Mouse (Mus musculus) kidney, embryonic 14.5 days (tissue): ENCODE results near the gene Cirbp. TPM values are rescaled to one million over a fixed set of nuclear protein-coding genes. Genes with fewer than 3 reads are reported as not detected.
A peak's percentile ranks its signal among the peaks of the same experiment; 100 is the strongest.

Source experiments
- ATAC-seq: fragments of 200-750 bp; cut with Nextera tagmentation; 2 replicates; pipeline ENCODE4 v1.8.0; 2017; ENCODE audit warnings: moderate number of reproducible peaks, mild to moderate bottlenecking, moderate TSS enrichment, moderate library complexity; ENCODE audit not compliant: low FRiP score, low TSS enrichment
- H3K27ac ChIP-seq: fragments of 300-500 bp; sonication (generic); 2 replicates; pipeline ENCODE4 v1.5.1; 2014; ENCODE audit warnings: low read depth, mild to moderate bottlenecking, low read length, moderate library complexity, mixed read lengths
- H3K27me3 ChIP-seq: fragments of 300-500 bp; sonication (generic); 2 replicates; pipeline ENCODE4 v1.6.1; 2014; ENCODE audit warnings: mild to moderate bottlenecking, low read length; ENCODE audit not compliant: control insufficient read depth, insufficient read depth
- H3K36me3 ChIP-seq: fragments of 300-500 bp; sonication (generic); 2 replicates; pipeline ENCODE4 v1.6.1; 2014; ENCODE audit warnings: low read length, mixed read lengths; ENCODE audit not compliant: control insufficient read depth, insufficient read depth
- H3K4me1 ChIP-seq: fragments of 300-500 bp; sonication (generic); 2 replicates; pipeline ENCODE4 v1.6.1; 2014; ENCODE audit warnings: low read length, mixed read lengths; ENCODE audit not compliant: control insufficient read depth, insufficient read depth
- H3K4me2 ChIP-seq: fragments of 300-500 bp; sonication (generic); replicated peaks from 2 replicates; pipeline ENCODE4 v1.6.1; 2014; ENCODE audit warnings: low read depth, mild to moderate bottlenecking, low read length
- H3K4me3 ChIP-seq: fragments of 300-500 bp; sonication (generic); 2 replicates; pipeline ENCODE4 v1.5.1; 2014; ENCODE audit warnings: mild to moderate bottlenecking, low read length
- H3K9ac ChIP-seq: fragments of 300-500 bp; sonication (generic); 2 replicates; pipeline ENCODE4 v1.6.1; 2014; ENCODE audit warnings: low read depth, mild to moderate bottlenecking, low read length, moderate library complexity
- H3K9me3 ChIP-seq: fragments of 300-500 bp; sonication (generic); 2 replicates; pipeline ENCODE4 v1.6.1; 2016; ENCODE audit warnings: low read length; ENCODE audit not compliant: control insufficient read depth
- WGBS: fragments of 180-500 bp; shearing (Covaris S2); extraction: QIAGEN DNeasy Blood & Tissue Kit; methylation state at CpG from one replicate; pipeline ENCODE4 v1.1.7; 2014; 5-methylcytosine and 5-hydroxymethylcytosine counted together
- polyA plus RNA-seq: library from polyadenylated mRNA; unstranded; fragments of >200 nt; fragmentation: Nextera tagmentation; extraction: Ambion mirVana; gene quantifications from 2 replicates; pipeline ENCODE4 v1.2.1, GENCODE M21; 2014

Cirbp gene
- polyA plus RNA-seq, result 80.0 and 104 TPM in 2 replicates

DNA sequence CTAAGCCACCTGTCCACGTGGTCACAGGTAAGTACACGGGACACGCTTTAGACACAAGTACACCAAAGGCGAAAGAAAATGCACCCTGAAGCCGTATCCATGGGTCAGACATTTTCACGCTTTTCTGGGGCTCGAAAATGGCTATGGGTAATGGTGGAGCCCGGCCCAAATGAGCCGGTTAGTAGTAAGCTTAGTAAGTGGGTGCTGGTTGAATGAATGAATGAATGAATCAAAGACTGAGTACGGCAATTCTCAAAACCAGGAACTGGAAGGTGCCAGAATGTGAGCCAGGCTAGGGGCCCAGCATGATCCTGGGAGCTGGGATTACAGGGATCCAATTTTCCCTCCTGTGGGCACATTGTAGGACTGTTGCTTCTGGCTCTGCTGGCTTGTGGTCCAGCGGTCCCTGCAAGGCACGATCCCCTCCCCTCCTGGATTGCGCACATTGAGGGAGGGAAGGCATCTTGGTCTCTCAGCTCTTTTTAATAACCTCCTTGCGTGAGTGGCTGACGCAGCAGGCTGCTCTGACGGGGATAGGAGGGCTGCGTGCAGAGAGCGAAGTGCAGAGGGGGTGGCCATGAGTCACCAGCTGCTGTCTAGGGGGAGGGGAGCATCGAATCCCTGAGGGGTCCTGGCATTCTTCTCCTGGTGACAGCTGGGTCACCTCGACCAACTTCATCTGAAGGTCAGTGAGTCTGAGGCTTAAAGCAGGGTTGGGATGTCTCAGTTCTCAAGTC, at the start of gene Cirbp:
TSS of gene Cirbp (plus strand) at position 594 of the 737 bp plus-strand sequence.
- H3K4me1 ChIP-seq, result peaks cover 68% of the 10 kb centered on the region
- H3K27ac ChIP-seq, result peak within 1 kb of the TSS; percentile 63; the same call in 1 of the 2 replicates
- no peaks in the 10 kb centered on the region for H3K27me3 ChIP-seq
- H3K4me3 ChIP-seq, result peak within 1 kb of the TSS; percentile 33
- WGBS, result 19% methylated on average over 20 of the region's 20 CpGs
- peak within 1 kb of the TSS; percentile 80 for H3K4me2 ChIP-seq
- H3K36me3 ChIP-seq, result peaks cover 10% of the 10 kb centered on the region
- no peak for ATAC-seq
- peak within 1 kb of the TSS; percentile 99; the same call in 1 of the 2 replicates for H3K9ac ChIP-seq
- no peaks in the 10 kb centered on the region for H3K9me3 ChIP-seq

DNA sequence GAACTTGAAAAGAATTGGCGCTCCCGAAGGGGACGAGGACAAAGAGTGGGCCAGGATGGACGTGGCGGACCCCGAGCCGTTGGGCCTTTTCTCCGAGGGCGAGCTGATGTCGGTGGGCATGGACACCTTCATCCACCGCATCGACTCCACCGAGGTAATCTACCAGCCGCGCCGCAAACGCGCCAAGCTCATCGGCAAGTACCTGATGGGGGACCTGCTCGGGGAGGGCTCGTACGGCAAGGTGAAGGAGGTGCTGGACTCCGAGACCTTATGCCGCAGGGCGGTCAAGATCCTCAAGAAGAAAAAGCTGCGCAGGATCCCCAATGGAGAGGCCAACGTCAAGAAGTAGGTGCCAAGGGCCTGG, 49.2 kb upstream of the Cirbp start:
- ATAC-seq, result no peak
- Histone ChIP-seq H3K9me3 (no peaks in the 10 kb centered on the region), H3K9ac (peak overlapping the region; percentile 92), H3K4me3 (peak overlapping the region; percentile 93), H3K36me3 (peaks cover 23% of the 10 kb centered on the region), H3K27me3 (no peaks in the 10 kb centered on the region), H3K4me1 (peaks cover 22% of the 10 kb centered on the region), H3K27ac (no peak overlapping the region), H3K4me2 (peak overlapping the region; percentile 97)
- under 1% methylated on average over 27 of the region's 27 CpGs for WGBS

DNA sequence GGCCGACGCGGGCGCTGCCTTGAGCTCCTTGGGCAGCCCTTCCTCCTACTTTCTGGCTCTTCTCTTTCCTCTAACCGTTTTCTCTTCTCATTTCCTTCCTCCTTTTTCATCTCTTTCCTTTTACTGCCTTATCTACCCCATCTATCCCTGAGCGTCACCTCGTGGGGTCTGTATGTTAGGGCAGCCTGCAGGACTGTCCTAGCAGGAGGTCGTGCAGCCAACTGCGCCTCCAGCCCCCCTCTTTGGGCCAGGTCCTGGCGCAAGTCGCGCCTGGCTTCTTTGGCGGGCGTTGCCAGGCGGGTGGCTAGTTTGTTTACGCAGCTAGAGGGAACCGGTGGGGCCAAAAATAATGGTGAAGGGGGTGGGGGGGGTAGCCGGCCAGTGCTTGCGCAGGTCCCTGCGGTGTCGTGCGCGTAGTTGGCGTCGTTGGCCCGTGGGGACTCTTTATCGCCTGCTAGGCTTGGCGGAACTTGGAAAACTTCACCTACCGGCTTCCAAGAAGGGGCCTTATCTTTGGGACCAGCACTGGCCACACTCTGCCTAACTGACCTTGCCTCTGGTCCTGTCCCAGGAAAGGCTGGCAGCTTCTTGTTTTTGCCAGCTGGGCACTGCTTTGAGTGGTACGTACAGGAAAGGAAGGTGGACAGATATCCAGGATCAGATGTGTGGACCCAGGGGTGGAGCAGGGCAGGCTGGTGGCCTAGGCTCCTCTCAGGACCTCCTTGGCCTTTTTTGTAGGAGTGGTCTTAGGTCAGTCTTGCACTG, 48.7 kb upstream of the Cirbp start:
- no peaks in the 10 kb centered on the region for H3K27me3 ChIP-seq
- ATAC-seq, result no peak
- H3K36me3 ChIP-seq, result peaks cover 28% of the 10 kb centered on the region
- peak overlapping the region; percentile 97 for H3K4me2 ChIP-seq
- peaks cover 22% of the 10 kb centered on the region for H3K4me1 ChIP-seq
- H3K9me3 ChIP-seq, result no peaks in the 10 kb centered on the region
- peak overlapping the region; percentile 92 for H3K9ac ChIP-seq
- no peak overlapping the region for H3K27ac ChIP-seq
- WGBS, result 4% methylated on average over 30 of the region's 30 CpGs
- peak overlapping the region; percentile 93 for H3K4me3 ChIP-seq

DNA sequence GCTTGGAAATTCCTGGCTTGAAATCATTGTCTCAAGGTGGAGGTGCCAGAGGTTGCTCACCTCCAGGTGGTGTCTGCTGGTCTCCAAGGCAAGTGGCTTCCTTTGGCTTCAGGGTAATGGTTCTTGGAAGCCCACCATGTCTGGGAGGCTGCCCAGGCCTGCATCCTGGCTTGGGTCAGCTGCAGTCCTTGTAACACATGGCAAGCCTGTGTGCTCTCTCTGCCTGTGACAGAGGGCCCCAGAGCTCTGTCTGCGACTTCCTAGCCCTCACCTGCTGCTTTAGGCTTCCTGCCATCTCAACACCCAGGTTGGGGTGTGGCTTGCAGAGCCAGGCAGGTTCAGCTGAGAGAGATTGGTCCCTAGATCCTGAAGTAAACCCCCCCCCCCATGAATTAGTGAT, 48.0 kb upstream of the Cirbp start:
- ATAC-seq, result no peak
- H3K4me1 ChIP-seq, result peaks cover 22% of the 10 kb centered on the region
- peak overlapping the region; percentile 92 for H3K9ac ChIP-seq
- H3K36me3 ChIP-seq, result peaks cover 29% of the 10 kb centered on the region
- no peaks in the 10 kb centered on the region for H3K27me3 ChIP-seq
- peak overlapping the region; percentile 93 for H3K4me3 ChIP-seq
- peak overlapping the region; percentile 97 for H3K4me2 ChIP-seq
- H3K27ac ChIP-seq, result no peak overlapping the region
- no peaks in the 10 kb centered on the region for H3K9me3 ChIP-seq
- WGBS, result 68% methylated on average over 1 of the region's 1 CpGs

DNA sequence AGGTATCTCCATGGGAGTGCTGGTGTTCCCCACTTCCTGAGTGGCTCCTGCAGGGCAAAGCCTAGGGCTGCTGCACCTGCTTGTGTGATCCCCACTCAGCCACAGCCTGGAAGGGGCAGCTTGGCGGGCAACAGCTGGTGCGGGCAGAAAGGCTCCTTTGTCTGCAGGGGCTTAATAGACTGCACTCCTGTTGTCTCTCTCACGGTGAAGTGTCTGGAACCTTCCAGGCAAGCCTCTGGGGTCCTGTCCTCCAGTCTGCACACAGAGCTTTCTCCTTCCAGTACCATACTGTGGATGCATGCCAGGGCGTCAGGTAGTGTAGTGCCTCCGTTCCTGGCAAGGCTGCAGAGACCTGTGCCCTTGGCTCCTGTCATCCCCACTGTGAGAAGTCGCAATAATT, 47.2 kb upstream of the Cirbp start:
- H3K27ac ChIP-seq, result no peak overlapping the region
- WGBS, result 83% methylated on average over 6 of the region's 6 CpGs
- H3K4me2 ChIP-seq, result peak overlapping the region; percentile 97
- no peaks in the 10 kb centered on the region for H3K9me3 ChIP-seq
- peaks cover 31% of the 10 kb centered on the region for H3K36me3 ChIP-seq
- H3K4me3 ChIP-seq, result peak overlapping the region; percentile 93
- H3K27me3 ChIP-seq, result no peaks in the 10 kb centered on the region
- no peak for ATAC-seq
- H3K4me1 ChIP-seq, result peaks cover 22% of the 10 kb centered on the region
- peak overlapping the region; percentile 92; the same call in 1 of the 2 replicates for H3K9ac ChIP-seq

DNA sequence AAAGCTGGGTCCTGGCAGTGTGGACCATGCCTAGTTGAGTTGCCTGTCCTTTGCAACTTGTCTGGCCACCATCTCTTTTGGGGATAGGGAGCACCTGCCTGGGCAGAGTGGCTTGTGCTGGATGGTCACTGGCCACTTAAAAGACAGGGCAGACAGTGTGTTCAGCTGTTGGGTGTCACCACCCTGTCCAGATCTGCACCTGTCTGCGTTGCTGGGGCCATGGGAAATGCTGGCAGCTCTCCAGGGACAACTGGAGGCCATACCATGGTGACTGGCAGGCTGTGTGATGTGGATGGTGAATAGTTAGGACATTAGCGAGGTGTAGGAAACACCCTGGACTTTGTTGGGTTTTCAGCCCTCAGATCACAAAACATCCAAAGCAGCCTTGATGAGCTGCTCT, 45.6 kb upstream of the Cirbp start:
- H3K9ac ChIP-seq, result no peak overlapping the region
- H3K4me3 ChIP-seq, result no peak overlapping the region
- 80% methylated on average over 2 of the region's 2 CpGs for WGBS
- peaks cover 46% of the 10 kb centered on the region for H3K36me3 ChIP-seq
- no peak overlapping the region for H3K4me2 ChIP-seq
- no peaks in the 10 kb centered on the region for H3K9me3 ChIP-seq
- no peak overlapping the region for H3K27ac ChIP-seq
- no peaks in the 10 kb centered on the region for H3K27me3 ChIP-seq
- H3K4me1 ChIP-seq, result peaks cover 22% of the 10 kb centered on the region
- ATAC-seq, result no peak

DNA sequence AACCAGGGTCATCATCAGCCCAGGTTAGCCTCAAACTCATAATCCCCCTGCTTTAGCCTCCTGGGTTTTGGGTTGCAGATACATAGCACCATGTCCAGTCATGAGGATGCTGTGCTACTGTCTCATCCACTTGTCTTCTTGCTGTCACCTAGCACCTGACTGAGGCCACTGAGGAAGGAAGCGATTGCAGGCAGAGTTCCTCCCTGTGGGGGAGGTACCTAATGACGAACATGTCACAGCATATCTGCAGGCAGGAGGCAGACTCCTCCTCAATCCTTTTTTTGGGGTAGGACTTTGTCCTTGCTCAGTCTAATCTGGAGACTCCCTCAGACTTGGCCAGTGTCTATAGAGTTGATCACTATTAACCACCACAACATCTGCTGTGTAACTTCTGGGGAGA, 44.1 kb upstream of the Cirbp start:
- no peak for ATAC-seq
- Histone ChIP-seq H3K4me3 (no peak overlapping the region), H3K9me3 (no peaks in the 10 kb centered on the region), H3K27me3 (no peaks in the 10 kb centered on the region), H3K9ac (no peak overlapping the region), H3K36me3 (peaks cover 61% of the 10 kb centered on the region), H3K4me1 (peaks cover 22% of the 10 kb centered on the region), H3K4me2 (no peak overlapping the region), H3K27ac (no peak overlapping the region)
- WGBS, result 73% methylated on average over 2 of the region's 2 CpGs

DNA sequence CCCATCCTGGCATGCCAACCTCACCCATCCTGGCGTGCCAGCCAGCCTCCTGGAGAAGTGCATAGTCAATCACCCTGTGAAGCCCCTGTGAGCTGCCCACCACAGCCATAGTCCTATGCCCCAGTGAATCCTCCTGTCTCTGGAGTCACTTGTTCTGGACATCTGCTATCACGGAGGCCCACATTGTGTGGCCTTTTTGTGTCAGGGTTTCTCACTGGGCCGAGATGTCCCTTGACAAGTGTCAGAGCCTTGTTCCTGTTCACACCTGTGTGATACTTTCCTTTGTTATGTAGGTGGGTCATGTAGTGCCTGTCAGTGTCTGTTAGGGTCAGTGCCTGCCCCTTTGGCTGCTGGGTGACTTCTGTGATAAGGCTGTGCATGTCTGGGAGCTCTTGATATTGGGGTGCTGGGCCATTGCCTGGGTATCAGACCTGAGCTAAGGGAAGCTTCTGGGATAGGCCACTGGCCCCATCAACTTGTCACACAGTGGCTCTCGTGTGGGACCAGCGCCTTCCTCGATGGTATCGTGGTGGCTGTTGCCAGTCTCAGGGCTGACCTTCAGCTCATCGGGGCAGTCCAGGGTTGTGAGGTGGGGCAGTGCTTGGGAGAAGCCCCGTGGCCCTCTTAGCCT, 41.7 kb upstream of the Cirbp start:
- no peak overlapping the region for H3K27ac ChIP-seq
- H3K9me3 ChIP-seq, result no peaks in the 10 kb centered on the region
- H3K27me3 ChIP-seq, result no peaks in the 10 kb centered on the region
- WGBS, result 85% methylated on average over 9 of the region's 9 CpGs
- H3K4me1 ChIP-seq, result 0 out of 2 replicates have a peak, but pooled peaks cover 1% of the 10 kb centered on the region
- no peak overlapping the region for H3K4me2 ChIP-seq
- H3K4me3 ChIP-seq, result no peak overlapping the region
- no peak overlapping the region for H3K9ac ChIP-seq
- peaks cover 74% of the 10 kb centered on the region for H3K36me3 ChIP-seq
- no peak for ATAC-seq
